Mouse (Mus musculus) embryonic facial prominence, embryonic 14.5 days (tissue): ENCODE results near the gene Aff4. TPM values are rescaled to one million over a fixed set of nuclear protein-coding genes. Genes with fewer than 3 reads are reported as not detected.
"Not testable (repeated sequence)": the region's sequence is repeated elsewhere in the genome, so short reads cannot be mapped to it uniquely, and the experiment has no call there.

Experiments
- ATAC-seq: fragments of 200-750 bp; cut with Nextera tagmentation; 2 replicates; pipeline ENCODE4 v1.8.0; 2017; ENCODE audit warnings: low read depth, moderate number of reproducible peaks, moderate TSS enrichment
- DNase-seq: peaks from one replicate; pipeline ENCODE4 v3.0.0-alpha.2; 2015; ENCODE audit warnings: low spot score
- H3K27ac ChIP-seq: fragments of 300-500 bp; sonication (generic); replicated peaks from 2 replicates; pipeline ENCODE4 v1.5.1; 2014; ENCODE audit warnings: low read depth, mild to moderate bottlenecking, low read length, moderate library complexity
- H3K27me3 ChIP-seq: fragments of 300-500 bp; sonication (generic); replicated peaks from 2 replicates; pipeline ENCODE4 v1.6.1; 2014; ENCODE audit warnings: low read length; ENCODE audit not compliant: control insufficient read depth, insufficient read depth
- H3K36me3 ChIP-seq: fragments of 300-500 bp; sonication (generic); 2 replicates; pipeline ENCODE4 v1.6.1; 2014; ENCODE audit warnings: low read length, mixed read lengths; ENCODE audit not compliant: control insufficient read depth, insufficient read depth
- H3K4me1 ChIP-seq: fragments of 300-500 bp; sonication (generic); 2 replicates; pipeline ENCODE4 v1.6.1; 2014; ENCODE audit warnings: antibody characterized with exemption, low read length; ENCODE audit not compliant: control insufficient read depth, insufficient read depth
- H3K4me2 ChIP-seq: fragments of 300-500 bp; sonication (generic); 2 replicates; pipeline ENCODE4 v1.6.1; 2014; ENCODE audit warnings: low read depth, mild to moderate bottlenecking, low read length, moderate library complexity, mixed read lengths
- H3K4me3 ChIP-seq: fragments of 300-500 bp; sonication (generic); 2 replicates; pipeline ENCODE4 v1.5.1; 2014; ENCODE audit warnings: low read depth, mild to moderate bottlenecking, low read length
- H3K9ac ChIP-seq: fragments of 300-500 bp; sonication (generic); 2 replicates; pipeline ENCODE4 v1.6.1; 2014; ENCODE audit warnings: low read depth, mild to moderate bottlenecking, low read length, moderate library complexity, mixed read lengths
- H3K9me3 ChIP-seq: fragments of 300-500 bp; sonication (generic); 2 replicates; pipeline ENCODE4 v1.6.1; 2016; ENCODE audit warnings: low read length; ENCODE audit not compliant: control insufficient read depth
- WGBS: fragments of 180-500 bp; shearing (Covaris S2); extraction: QIAGEN DNeasy Blood & Tissue Kit; methylation state at CpG from one replicate; pipeline ENCODE4 v1.1.7; 2014; 5-methylcytosine and 5-hydroxymethylcytosine counted together
- polyA plus RNA-seq: library from polyadenylated mRNA; unstranded; fragments of >200 nt; fragmentation: Nextera tagmentation; extraction: Ambion mirVana; gene quantifications from 2 replicates; pipeline ENCODE4 v1.2.1, GENCODE M21; 2014

Aff4 gene
- polyA plus RNA-seq, 1 experiment from 2014 or later, result 59.7 TPM

DNA sequence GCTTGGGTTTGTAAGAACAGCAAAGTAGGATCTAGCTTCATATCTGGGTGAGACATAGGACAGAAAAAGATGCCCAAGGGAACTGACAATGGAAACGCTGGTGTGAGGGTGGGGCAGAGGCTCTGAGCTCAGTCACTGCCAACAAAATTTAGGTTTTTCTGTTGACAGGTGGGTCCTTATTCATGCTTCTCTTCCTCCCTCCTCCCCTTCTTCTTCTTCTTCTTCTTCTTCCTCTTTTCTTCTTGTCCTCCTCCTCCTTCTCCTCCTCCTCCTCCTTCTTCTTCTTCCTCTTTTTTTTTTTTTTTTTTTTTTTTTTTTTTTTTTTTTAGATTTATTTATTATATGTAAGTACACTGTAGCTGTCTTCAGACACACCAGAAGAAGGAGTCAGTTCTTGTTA, 37.8 kb upstream of the Aff4 start:
- not testable (repeated sequence) for H3K9ac ChIP-seq, ATAC-seq, H3K4me3 ChIP-seq, H3K27me3 ChIP-seq, H3K36me3 ChIP-seq, H3K9me3 ChIP-seq, H3K4me2 ChIP-seq, H3K27ac ChIP-seq, DNase-seq
- 75% methylated on average over 1 of the region's 1 CpGs for WGBS
- peaks cover 12% of the 10 kb centered on the region for H3K4me1 ChIP-seq

DNA sequence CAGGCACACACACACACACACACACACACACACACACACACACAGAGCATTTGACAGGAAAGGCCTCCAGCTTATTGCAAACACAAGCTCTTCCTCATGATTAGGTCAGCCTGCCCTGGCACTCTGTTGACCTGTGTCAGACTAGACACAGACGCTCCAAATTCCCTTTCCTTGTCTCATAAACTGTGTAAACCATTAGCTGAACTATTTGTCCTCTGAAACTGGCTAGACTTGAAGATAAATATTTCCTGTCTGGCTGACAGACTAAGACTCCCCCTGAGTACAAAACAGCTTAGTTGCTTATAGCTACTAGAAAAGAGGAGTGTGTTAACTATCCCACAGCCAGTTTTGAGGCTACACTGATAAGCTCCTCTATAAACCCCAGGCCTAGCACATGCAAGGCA, 35.9 kb upstream of the Aff4 start:
- Histone ChIP-seq H3K9me3 (no peaks in the 10 kb centered on the region), H3K9ac (no peak overlapping the region), H3K27ac (no peak overlapping the region), H3K4me3 (no peak overlapping the region), H3K4me1 (no peaks in the 10 kb centered on the region), H3K27me3 (no peaks in the 10 kb centered on the region), H3K36me3 (no peaks in the 10 kb centered on the region), H3K4me2 (no peak overlapping the region)
- DNase-seq (no peak), ATAC-seq (no peak)
- WGBS, result 28% methylated on average over 1 of the region's 1 CpGs

DNA sequence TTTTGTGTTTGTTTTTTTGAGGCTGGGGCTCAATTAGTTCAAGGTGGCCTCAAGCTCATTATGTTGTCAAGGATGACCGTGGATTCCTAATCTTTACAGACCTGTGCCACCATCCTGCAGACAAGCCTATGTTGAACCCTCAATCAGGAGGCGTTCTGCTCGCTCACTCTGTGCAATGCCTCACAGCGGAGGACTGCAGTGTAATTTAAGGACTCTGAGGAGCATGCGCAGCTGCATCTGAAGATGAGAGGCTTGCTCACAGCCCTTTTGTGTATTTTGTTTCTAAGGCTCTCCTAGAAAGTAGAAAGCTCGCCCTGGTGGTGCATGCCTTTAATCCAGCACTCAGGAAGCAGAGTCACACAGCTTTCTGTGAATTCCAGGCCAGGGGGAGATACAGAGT, 33.6 kb upstream of the Aff4 start:
- DNase-seq (peak; percentile 48), ATAC-seq (no peak)
- no peaks in the 10 kb centered on the region for H3K4me1 ChIP-seq
- H3K36me3 ChIP-seq, result no peaks in the 10 kb centered on the region
- H3K9ac ChIP-seq, result no peak overlapping the region
- no peak overlapping the region for H3K27ac ChIP-seq
- no peaks in the 10 kb centered on the region for H3K9me3 ChIP-seq
- H3K4me2 ChIP-seq, result no peak overlapping the region
- H3K27me3 ChIP-seq, result no peaks in the 10 kb centered on the region
- no peak overlapping the region for H3K4me3 ChIP-seq
- 40% methylated on average over 6 of the region's 6 CpGs for WGBS

DNA sequence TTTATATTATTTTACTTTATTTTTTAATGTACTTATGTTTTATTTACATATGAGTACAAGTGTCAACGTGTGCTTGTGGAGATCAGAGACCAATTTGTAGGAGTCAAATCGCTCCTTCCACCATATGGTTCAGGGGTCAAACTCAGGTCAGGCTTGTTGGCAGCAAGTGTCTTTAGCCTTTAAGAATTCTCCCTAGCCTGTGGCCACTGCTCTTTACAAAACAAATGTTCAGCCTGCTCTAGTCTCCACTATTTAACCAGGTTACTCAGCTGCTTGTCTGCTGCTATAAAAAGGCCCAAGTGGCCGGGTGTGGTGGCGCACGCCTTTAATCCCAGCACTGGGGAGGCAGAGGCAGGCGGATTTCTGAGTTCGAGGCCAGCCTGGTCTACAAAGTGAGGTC, 32.6 kb upstream of the Aff4 start:
- H3K36me3 ChIP-seq, result no peaks in the 10 kb centered on the region
- no peak overlapping the region for H3K27ac ChIP-seq
- ATAC-seq (no peak), DNase-seq (no peak)
- no peak overlapping the region for H3K4me2 ChIP-seq
- no peak overlapping the region for H3K9ac ChIP-seq
- no peak overlapping the region for H3K4me3 ChIP-seq
- 65% methylated on average over 7 of the region's 7 CpGs for WGBS
- H3K9me3 ChIP-seq, result no peaks in the 10 kb centered on the region
- H3K4me1 ChIP-seq, result no peaks in the 10 kb centered on the region
- no peaks in the 10 kb centered on the region for H3K27me3 ChIP-seq

DNA sequence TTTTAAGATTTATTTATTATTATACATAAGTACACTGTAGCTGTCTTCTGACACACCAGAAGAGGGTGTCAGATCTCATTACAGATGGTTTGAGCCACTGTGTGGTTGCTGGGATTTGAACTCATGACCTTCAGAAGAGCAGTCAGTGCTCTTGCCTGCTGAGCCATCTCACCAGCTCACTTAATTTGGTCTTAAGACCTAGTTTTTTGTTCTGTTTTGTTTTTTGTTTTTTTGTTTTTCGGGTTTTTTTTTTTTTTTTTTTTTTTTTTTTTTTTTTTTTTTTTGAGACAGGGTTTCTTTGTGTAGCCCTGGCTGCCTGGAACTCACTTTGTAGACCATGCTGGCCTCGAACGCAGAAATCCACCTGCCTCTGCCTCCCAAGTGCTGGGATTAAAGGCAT, 32.1 kb upstream of the Aff4 start:
- not testable (repeated sequence) for H3K4me1 ChIP-seq, H3K27me3 ChIP-seq, H3K4me2 ChIP-seq, H3K36me3 ChIP-seq, H3K27ac ChIP-seq, H3K9ac ChIP-seq, H3K4me3 ChIP-seq, DNase-seq, H3K9me3 ChIP-seq, ATAC-seq
- WGBS, result 91% methylated on average over 3 of the region's 3 CpGs

DNA sequence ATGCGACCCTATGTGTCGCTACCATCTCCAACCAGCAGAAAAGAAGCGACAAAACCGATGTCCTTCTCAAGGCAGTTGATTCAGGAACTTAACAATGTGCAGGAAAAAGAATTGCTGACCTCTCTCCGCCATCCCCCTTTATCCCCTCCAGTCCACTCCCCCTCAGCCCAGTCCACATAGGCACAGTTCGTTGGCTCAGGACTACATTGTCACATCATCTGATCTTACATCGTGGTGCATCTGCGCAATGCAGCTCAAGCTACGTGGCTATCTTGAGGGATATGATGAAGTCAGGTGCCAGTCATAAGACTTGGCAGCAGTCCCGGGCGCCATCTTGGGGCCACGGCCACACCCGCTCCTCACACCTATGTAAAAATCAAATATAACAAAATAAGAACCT, 30.8 kb upstream of the Aff4 start:
- not testable (repeated sequence) for H3K9me3 ChIP-seq, DNase-seq, H3K36me3 ChIP-seq, H3K27ac ChIP-seq, H3K27me3 ChIP-seq, H3K4me2 ChIP-seq, H3K4me3 ChIP-seq, H3K4me1 ChIP-seq, ATAC-seq, H3K9ac ChIP-seq
- 93% methylated on average over 13 of the region's 13 CpGs for WGBS

DNA sequence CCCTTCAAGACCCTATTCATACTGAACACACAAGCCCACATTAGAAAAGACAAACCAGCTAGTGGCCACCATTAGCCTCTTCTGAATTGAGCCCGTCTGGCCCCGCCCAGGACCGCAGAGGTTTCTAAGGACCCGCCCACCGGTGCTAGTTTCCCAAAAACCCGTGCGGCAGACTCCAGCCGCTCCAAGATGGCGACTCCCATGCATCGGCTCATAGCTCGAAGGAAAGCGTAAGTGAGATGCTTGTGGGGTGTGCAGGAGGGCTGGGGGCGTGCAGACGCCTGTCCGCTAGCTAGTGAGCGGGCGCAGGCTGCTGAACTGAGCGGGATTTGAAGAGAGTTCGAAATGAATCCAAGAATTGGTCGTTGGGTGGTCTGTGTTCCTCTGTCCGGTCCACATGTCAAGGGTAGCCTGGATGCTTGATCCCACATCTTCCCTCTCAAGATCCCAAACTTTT, 26.1 kb upstream of the Aff4 start, which contains the start of gene Zcchc10:
Gene Zcchc10, plus strand, starts transcription at position 168 of the 457 bp plus-strand sequence.
- H3K4me3 ChIP-seq, result peak within 1 kb of the TSS; percentile 67
- peak within 1 kb of the TSS; percentile 69 for H3K27ac ChIP-seq
- H3K9ac ChIP-seq, result peak within 1 kb of the TSS; percentile 82
- under 1% methylated on average over 21 of the region's 21 CpGs for WGBS
- H3K27me3 ChIP-seq, result no peaks in the 10 kb centered on the region
- peaks cover 26% of the 10 kb centered on the region for H3K36me3 ChIP-seq
- H3K9me3 ChIP-seq, result no peaks in the 10 kb centered on the region
- peak within 1 kb of the TSS; percentile 71 for H3K4me2 ChIP-seq
- DNase-seq (peak; percentile 96), ATAC-seq (peak; percentile 97)
- H3K4me1 ChIP-seq, result peaks cover 6% of the 10 kb centered on the region; the same call in 1 of the 2 replicates

DNA sequence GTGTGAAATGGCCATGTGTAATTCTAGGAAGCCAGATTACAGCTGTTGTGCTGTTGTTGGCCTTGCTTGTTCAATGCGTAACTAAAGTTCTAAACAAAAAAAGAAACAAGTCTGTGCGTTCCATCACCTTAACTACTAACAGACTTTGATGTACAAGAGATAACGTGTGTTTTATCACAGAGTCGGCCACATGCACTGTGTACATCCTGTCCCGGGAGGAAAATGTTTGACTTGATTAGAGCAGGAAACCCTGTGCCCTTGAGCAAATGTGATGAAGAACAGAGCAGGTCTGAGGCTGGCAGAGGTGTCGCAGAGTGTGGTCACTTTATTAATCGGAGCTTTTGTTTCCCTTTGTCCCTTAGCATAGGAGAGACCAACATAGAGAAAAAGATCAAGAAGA, 20.3 kb upstream of the Aff4 start:
- Histone ChIP-seq H3K4me2 (no peak overlapping the region), H3K36me3 (peaks cover 64% of the 10 kb centered on the region), H3K4me1 (peaks cover 3% of the 10 kb centered on the region; the same call in 1 of the 2 replicates), H3K9ac (no peak overlapping the region), H3K27ac (no peak overlapping the region), H3K4me3 (no peak overlapping the region), H3K9me3 (no peaks in the 10 kb centered on the region), H3K27me3 (no peaks in the 10 kb centered on the region)
- WGBS, result 88% methylated on average over 7 of the region's 7 CpGs
- DNase-seq (no peak), ATAC-seq (no peak)

DNA sequence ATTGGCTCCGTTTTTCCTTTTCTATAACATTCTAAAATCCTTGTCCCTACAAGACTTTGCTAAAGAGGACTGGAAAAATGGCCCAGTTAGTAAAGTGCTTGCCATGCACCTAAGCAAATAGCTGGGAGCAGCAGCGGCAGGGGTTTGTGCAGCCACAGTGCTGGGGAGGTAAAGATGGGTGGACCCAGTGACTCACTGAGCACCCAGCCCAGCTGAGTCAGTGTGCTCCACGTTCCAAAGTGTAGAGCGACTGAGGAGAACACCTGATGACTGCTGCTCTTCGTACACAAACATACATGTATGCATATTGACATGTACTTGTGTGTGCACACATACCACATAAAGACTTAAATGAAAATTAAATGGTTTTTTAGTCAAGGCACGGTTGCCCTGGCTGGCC, 19.5 kb upstream of the Aff4 start:
- H3K9me3 ChIP-seq, result no peaks in the 10 kb centered on the region
- ATAC-seq, result no peak
- no peak overlapping the region for H3K4me3 ChIP-seq
- no peak overlapping the region for H3K27ac ChIP-seq
- WGBS, result 97% methylated on average over 6 of the region's 6 CpGs
- H3K27me3 ChIP-seq, result no peaks in the 10 kb centered on the region
- H3K4me2 ChIP-seq, result no peak overlapping the region
- no peak for DNase-seq
- H3K9ac ChIP-seq, result no peak overlapping the region
- no peaks in the 10 kb centered on the region for H3K4me1 ChIP-seq
- H3K36me3 ChIP-seq, result peaks cover 64% of the 10 kb centered on the region
